Mouse (Mus musculus): ENCODE results near the gene Prnd.
A peak's percentile ranks its signal among the peaks of the same experiment; 100 is the strongest.

The Prnd gene

GRCm38 (mm10) chr2:131982546-131983196 lies 32.0 kb downstream of the Prnd start:
- DNase-seq (ENCODE audit: low spot score in 2 of 2), result peak in 1 of 2 experiments; percentile 37

- DNase-seq (ENCODE audit: low spot score in 2 of 2), result no peak
Observed at GRCm38 (mm10) chr2:131987950-131988349, 37.3 kb downstream of the Prnd start.

- DNase-seq (ENCODE audit: low spot score in 2 of 2), result no peak
Observed at GRCm38 (mm10) chr2:131988550-131988949, 37.9 kb downstream of the Prnd start.

GRCm38 (mm10) chr2:131992487-131992886 lies 41.8 kb downstream of the Prnd start:
- no peak for DNase-seq (ENCODE audit: low spot score in 2 of 2)

DNA sequence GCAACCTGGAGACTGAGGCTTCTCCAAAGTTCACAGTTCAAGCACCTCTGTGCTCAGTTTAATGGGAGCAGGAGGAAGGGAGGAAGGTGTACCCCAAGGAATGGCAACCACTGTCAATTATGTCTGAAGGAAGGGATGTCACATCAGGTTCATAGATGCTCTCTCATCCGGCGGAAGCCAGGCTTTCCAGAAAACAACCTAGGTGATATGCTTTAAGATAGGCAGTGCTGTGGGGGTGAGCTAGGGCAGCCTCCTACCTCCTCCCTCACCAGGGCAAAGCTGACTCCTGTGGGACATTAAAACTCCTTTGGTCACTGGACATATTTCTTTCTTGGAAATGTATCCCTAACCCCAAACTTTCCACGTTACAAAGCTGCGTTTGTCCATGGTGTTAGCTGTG lies 42.5 kb downstream of the Prnd start:
- no peak for DNase-seq (ENCODE audit: low spot score in 2 of 2)

DNA sequence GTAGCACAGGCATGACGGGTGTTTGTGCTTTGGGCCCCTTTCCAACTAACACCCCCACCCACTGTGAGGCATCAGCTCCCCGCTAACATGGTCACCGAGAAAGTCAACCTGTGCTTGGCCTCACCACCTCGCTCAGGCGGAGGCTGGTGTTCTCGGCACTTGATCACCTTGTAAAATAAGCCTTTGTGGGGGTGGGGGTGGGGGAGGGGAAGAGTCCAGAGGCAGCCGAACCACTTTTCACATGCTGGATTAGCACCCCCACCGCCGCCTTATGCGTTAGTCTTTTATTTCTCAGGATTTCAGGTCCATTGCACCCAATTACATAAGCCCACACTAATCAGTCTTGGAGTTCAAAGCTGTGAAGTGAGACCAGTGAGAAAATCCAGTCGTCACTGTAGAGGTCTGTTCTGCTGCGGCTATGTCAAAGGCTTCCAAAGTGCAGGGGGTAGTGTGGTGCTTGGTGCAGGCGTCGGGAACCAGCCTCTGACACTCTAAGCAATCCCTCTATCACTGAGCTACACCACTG lies 43.0 kb downstream of the Prnd start:
- DNase-seq (ENCODE audit: low spot score in 2 of 2), result no peak

- DNase-seq (ENCODE audit: low spot score in 2 of 2), result no peak
Observed at GRCm38 (mm10) chr2:131994971-131995370, 44.3 kb downstream of the Prnd start.

- DNase-seq (ENCODE audit: low spot score in 2 of 2), result no peak
Observed at GRCm38 (mm10) chr2:131995742-131996141, 45.1 kb downstream of the Prnd start.

DNA sequence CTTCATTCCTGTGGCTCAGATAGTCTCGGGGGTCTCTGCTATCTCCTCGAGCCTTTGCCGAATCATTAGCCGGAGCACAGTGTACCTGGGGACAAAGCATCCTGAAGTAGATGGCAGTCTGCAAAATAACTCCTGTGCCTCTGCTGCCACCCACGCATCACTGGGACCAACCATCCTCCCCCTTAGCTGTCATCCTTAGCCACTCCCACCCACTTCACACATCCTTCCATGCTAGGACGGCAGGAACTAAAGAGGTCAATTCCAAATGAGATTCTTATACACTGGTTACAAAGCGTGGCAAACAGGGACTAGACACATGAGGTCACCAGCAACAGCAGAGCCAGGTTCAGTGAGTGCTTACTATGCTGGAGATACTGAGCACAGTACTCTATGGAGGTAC lies 45.7 kb downstream of the Prnd start:
- no peak for DNase-seq (ENCODE audit: low spot score in 2 of 2)

DNA sequence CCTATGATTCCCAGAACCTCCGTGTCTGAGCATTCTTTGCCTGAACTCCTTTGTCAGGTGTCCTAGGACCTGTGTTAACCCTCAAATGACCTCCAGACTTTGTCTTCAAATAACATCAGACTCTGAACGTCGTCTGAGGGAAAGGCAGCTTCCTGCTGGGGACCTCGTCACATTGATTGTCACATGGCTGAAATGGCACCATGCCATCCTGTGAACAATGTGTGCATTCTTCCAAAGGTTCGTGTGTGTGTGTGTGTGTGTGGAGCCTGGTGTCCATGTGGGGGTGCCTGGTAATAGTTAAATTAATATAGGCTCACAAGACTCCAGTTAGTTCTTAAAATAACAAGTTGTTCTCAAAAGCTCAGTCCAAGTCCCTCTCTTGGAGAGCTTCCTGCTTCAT lies 46.7 kb downstream of the Prnd start:
- DNase-seq (ENCODE audit: low spot score in 2 of 2), result no peak

- DNase-seq (ENCODE audit: low spot score in 2 of 2), result no peak
Observed at GRCm38 (mm10) chr2:132001696-132002334, 51.2 kb downstream of the Prnd start.

- DNase-seq (ENCODE audit: low spot score in 2 of 2), result no peak
Observed at GRCm38 (mm10) chr2:132003916-132004315, 53.3 kb downstream of the Prnd start.

DNA sequence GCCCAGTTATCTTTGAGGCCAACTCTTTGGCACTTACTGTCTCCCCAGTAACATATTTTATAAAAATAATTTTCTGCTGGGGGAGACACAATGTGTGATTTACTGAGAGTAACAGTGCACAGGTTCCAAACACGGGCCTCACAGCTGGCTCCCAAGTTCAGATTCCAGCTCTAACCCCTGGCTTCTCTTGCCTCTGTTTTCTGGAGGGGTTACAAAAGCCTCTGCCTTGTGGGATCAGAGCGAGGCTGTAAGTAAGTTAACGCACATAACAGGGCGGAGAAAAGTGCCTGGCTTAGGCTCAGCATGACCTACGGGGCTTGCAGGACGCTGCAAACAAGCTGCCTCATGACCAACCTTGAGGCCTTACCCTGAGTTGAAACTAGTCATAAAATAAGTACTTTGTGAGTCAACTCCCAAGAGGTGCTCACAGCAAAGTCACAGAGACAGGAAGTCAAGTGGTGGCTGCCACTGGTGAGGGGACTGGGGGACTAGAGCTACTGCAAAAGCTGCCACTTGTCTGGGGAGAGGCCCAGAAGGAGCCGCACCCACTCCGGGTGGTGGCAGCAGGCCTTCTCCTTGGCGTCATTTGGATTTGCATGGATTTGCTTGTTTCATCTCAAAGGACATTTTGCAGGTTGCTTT lies 54.0 kb downstream of the Prnd start:
- no peak for DNase-seq (ENCODE audit: low spot score in 2 of 2)

DNA sequence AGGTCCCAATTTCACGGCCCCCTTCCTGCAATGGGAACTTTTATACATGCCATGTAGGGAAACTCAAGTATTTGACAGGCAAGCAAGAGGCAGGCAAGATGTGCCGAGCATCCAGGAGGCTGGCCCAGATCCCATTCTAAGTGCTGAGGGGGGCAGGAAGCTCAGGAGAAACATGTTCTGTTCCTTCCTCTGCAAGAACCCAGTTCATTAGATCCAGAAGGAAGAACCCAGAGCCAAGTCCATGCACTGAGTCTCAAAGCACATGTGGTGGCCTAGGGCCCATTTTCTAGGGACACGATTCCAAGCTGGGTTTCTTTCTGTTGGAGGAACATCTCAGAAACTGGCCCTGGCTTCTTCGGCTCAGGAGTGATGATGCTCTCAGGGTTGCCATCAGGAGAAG lies 54.8 kb downstream of the Prnd start:
- DNase-seq (ENCODE audit: low spot score in 2 of 2), result no peak

Data from frontal cortex, postnatal 14 days (tissue).